Mouse (Mus musculus): ENCODE results near the gene Arhgef40.
A peak's percentile ranks its signal among the peaks of the same experiment; 100 is the strongest.

The Arhgef40 gene

DNA sequence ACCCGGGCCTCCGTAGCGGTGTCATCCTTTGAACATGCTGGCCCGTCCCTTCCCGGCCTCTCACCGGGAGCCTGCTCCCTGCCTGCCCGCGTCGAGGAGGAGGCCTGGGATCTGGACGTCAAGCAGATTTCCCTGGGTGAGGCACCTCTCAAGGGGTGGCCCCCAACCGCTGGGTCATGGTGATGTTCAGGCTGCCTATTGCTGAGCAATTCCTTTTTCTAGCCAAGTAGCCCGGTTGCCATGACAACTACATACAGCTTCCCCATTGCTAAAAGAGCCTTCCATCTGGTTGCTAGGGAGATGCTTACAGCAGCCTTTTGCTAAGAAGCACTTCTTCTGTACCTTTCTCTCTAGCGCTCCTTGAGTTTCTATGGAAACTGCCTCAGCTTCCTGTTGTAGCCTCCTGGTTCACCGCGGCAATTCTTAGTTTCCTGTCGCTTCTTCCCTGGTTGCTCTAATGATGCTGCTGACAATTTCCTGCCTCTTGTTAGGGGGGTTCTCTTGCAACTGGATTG is 19.5 kb downstream of the Arhgef40 start:
- DNase-seq (ENCODE audit: low read depth, low spot score), result no peak

DNA sequence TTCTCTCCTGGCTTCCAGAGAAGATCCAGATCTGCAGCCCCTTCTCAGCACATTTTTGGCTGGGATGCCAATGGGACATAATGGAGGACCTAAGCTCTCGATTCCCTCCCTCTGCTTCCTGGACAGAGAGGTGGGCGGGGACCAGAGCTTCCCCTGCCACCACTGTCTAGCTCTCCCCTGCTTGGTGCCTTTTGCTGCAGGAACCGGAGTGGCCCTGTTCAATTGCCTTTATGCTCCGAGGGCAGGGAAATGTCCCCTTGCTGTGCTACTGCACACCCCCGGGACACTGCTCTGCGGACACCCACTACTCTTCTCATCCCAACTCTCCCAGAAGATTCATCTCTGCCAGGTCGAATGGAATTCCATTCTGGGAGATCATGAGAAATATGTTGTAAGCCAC is 20.6 kb downstream of the Arhgef40 start:
- no peak for DNase-seq (ENCODE audit: low read depth, low spot score)

DNA sequence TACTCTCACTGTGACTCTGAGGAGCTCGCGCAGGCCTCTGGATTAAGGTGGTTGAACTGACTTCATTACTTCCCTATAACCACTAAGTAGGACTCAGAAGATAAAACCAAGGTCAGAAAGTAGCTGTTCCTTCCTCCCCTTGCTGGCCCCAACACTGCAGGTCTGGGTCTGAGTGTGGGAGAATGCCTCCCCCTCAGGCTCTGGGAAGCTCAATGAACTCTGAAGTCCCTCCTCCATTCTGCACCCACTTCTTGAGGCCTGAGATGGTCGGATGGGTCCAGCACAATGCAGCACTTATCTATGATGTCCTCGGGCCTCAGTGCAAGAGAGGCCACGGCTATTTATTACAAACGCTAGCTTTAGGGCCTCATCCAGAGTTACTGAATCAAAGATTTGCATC is 21.1 kb downstream of the Arhgef40 start:
- DNase-seq (ENCODE audit: low read depth, low spot score), result no peak

DNA sequence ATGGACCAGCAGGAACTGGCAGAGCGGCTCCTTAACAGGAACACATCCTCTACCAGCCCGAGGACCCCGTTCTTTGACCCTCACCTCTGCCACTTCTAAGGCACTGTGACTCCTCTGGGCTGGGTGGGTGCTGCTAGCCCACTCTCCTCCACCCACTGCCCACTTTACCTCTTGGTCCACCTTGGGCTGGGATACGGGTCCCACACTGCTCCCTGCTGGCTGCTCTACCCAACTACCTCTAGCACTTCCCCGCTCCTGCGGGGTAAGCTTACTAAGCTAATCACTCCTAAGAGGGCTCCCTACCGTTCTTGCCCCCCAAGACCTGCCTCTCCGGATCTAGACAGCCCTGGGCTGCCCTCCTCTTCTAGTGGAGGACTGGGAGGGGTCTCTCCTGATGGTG is 21.7 kb downstream of the Arhgef40 start:
- DNase-seq (ENCODE audit: low read depth, low spot score), result no peak

DNA sequence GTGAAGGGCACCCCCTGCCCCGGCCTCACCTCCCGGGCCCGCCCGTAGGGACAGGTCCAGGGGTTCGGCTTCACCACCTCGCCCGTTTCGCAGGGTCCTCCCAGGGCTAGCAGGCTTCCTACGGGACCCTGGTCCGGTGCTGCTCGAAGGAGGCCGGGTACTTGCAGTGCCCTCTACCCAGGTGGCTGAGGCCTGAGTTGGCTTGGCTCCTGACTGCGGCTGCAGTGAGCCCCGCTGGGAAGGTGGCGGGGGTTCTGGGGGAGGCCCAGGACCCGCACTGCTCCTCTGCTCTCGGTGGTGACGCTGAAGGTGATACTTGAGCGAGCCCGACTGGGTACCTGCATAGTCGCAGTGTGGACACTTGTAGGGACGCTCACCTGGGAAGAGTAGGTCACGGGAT is 22.3 kb downstream of the Arhgef40 start:
- DNase-seq (ENCODE audit: low read depth, low spot score), result no peak

DNA sequence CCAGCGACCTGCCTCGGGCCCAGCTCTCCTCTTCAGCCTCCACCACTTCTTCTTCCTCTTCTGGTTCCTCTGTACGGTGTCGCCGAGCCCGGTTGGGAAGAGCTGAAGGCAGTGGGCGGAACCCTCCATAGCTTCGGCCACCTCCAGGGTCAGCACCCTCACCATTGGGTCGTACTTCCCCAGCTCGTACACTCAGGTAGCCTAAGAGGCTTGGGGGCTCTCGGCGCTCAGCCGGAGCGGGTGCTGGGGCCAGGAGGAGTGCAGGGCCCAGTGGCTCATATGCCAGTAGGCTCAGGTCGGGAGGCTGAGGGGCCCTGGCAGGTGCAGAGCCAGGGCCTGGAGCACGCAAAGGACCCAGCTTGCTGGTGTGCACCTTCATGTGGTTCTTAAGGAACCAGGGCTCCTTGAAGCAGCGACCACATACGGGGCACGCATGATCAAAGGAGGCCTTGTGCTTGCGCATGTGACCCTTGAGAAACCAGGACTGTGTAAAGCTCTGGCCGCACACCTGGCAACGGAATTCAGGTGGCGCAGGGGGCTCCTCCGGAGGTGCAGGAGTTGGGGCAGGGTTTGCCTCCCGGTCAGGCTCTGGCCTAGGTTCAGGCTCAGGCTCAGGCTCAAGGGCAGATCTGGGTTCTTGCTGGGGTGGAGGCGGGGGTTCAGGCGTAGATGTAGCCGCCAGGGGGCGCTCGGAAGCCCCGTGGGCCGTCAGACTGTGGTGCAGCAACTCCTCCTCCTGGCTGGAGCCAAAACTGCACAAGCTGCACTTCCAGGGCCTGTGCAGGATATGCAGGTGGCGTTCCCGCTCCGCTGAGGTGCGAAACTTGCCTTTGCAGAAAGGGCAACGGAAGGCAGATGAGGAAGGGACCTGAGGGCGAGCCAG is 24.0 kb downstream of the Arhgef40 start:
- DNase-seq (ENCODE audit: low read depth, low spot score), result peak; percentile 86

DNA sequence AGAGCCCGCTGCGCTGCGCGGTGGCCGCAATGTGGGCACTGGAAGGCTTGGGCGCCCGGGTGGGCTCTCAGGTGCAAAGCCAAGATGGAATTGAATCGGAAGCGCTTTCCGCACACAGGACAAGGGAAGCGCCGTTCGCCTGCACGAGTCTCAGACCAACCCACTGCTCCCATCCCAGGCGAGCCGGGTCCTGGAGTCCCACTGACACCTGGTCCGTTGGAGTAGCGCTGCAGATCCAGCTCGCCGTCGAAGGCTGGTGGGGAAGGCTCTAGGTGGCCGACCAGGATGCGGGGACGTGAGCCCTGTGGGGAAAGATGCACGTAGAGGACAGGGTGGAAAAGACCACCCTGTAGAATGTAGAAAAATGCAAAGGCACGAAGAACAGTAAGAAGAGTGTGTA is 24.8 kb downstream of the Arhgef40 start:
- DNase-seq (ENCODE audit: low read depth, low spot score), result no peak

DNA sequence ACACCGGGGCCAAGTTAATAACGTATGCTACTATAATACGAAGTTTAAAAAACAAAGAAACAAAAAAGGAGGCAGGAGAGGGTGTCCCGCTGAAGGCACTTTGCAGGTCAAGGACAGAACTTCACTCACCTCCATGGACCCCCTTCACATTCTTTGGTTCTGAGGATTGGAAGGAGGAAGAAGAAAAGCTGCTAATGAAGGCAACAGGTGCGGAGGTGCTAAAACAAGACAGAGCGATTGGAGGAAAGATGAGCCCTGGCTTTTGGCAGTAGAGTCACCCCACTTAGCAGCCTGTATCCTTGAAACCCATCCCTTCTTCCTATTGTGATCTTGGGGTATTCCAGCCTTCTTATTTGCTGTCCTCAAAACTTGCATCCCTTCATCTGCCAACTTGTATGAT is 25.3 kb downstream of the Arhgef40 start:
- DNase-seq (ENCODE audit: low read depth, low spot score), result no peak

DNA sequence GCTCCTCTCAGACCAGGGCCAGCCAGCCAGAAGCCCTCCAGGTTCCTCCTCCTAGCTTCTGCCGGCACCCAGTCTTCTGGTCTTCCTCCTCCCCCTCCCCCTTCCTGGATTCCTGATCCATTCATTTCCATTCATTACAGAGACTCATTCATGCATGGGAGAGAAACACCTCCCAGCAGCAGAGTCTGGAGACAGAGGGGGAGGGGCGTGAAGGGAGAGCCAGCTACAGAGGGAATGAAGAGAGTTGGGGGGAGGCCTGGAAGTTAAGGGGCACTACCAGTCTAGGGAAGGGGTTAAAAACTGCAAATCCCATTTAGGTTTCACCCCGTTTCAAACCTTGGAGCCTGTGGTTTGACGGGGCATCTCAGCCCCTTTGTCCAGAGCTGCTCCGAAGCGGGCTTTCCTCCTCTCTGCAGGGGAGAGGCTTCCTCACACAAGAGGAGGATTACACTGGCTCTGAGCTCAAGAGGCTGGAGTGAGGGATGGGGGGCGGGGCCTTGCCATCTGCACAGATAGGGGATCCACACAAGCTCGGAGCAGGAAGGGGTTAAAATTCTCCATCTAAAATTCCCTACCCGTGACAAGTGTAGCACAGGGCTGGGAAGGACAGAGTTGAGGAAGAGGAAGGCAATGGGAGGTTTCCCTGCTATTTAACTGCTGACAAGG is 26.1 kb downstream of the Arhgef40 start:
- DNase-seq (ENCODE audit: low read depth, low spot score), result no peak

DNA sequence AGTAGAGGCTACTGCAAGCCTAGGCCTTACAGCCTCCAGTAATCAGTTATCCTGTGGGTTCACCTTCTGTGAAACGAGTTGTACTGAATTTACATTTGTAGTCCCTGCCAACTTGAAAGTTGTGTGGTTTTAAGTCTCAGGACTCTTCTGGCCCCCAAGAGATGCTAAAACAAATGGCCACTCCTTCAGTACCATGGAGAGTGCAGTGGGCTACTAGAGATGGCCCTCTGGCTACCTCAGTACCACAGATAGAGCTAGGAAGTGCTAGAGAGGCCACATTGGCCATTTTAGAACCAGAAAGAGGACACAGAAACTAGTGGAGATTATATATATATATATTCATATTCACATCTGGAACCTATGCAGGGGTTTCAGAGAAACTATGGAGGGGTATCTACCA is 27.2 kb downstream of the Arhgef40 start:
- DNase-seq (ENCODE audit: low read depth, low spot score), result no peak

DNA sequence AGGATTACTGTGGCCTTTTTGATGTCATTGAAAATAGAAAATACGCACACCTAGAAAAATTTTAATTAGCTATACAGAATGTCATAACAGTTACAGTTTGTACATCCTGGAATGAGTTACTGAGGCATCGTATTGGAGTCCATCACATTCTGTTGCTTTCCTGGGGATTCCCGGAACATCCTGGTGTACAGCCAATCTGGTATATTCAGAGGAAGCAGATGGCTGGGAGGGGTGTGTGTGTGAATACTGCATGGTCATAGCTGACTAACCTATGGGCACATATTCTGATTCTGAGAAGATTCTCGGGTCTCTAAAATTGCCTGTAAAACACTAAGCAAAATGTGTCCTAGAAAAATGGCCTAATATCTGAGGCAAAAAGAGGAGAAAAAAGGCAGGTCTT is 27.6 kb downstream of the Arhgef40 start:
- no peak for DNase-seq (ENCODE audit: low read depth, low spot score)

DNA sequence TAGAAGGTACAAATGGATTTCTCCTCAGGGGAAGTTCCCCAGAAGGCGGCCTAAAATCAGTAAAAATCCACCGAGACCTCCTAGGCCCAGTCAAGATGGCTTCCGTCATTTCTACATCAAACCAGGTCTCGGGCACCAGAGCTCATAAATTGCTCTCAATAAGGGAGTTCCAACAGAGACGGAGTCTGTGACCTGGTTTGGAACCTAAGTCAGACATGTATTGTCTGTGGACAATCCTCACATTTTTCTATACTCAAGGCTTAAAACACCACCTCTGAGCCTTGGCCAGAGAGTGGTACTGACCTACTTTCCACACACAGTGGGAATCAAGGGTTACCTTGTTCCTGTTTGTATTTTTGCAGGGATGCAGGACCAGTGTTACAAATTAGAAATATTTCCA is 28.0 kb downstream of the Arhgef40 start:
- no peak for DNase-seq (ENCODE audit: low read depth, low spot score)

DNA sequence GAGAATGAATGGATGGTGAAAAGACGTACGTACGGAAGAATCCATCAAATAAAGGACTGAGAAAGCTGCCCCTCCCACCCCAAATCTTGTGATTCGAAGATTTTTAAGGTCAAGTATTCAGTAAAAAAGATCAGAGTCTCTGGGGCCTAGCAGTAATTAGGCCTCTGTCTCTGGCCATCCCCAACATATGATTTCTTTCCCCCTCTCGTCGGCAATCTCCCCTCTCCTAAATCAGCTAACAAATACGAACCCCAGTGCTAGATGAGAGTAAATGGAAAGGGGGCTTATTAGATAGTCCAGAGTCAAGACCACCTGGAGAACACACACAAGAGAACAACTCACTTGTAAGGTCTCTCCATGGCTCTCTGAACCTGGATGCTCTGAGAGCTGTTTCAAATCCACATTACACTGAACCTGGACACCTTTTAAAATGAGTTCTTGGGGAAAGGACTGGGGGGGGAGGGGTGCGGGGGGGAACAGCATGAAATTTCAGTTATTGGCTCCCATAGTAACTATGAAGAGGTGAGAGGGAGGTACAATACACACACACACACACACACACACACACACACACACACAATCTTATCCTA is 28.6 kb downstream of the Arhgef40 start:
- no peak for DNase-seq (ENCODE audit: low read depth, low spot score)

DNA sequence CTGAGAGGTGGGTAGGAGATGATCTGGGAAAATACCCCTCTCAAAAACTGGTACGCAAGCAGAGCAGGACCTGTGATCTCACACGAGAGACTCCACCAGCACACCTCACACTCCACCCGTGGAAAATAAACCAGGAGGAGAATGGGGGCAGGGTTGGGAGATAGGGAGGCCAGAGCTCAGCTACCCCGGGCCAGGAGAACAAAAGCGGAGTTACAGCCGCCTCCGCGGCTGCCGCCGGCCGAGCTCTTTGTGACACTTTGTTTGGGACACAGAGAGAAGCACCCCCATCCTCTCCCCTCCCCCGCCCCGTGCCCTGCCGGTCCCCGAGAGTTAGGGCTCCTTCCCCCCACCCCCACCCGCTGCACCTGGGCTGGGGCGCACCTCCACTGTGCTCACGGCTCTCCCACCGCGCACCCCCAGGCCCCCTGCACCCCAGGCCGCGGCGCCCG is 29.3 kb downstream of the Arhgef40 start:
- peak; percentile 67 for DNase-seq (ENCODE audit: low read depth, low spot score)

DNA sequence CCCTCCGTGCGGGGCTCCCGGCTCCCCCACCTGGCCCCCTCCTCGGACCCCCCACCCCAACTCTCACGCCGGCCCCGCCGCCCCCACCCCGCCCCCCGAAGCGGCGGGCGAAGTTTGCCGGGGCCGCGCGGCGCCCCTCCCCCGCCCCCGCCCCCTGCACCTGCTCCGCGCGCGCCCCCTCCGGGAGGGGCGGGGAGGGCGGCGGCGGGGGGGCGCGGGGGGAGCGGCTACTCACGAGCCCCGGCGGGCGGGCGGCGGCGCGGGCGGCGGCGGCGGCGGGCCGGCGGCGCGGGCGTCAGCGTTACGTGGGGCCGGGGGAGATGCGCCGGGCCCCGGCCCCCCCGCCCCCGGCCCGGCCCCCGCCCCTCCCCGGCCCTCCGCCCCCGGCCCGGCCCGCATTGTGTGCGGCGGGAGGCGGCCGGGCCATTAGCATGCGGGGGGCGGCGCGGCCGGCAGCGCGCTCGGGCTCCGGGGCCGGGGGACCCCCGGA is 29.8 kb downstream of the Arhgef40 start:
- no peak for DNase-seq (ENCODE audit: low read depth, low spot score)

DNA sequence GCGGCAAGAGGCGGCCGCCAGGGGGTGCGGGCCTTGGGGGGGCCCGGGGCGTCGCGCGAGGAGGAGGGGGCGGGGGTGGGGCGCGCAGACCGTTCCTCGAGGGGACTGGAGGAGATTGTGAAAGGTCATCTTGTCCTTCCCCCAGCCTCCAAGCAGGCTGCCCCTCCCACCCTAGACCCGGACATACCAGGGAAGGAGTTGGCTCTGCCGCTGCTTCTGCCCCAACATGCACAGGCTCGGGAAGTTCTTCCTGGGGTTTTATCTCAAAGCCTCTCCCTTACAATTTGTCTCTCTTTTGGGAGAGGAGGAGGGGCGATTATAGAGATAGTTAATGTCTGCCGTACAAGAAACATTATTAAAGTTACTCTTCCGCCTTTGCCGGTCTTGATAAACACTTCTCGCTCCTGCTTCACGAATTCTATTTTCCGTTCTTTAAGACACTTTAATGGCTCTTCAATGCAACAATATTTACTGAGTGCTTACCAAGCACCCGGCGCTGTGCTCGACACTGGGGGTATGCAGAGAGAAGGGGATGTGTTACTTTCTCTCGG is 30.3 kb downstream of the Arhgef40 start:
- DNase-seq (ENCODE audit: low read depth, low spot score), result peak; percentile 73

DNA sequence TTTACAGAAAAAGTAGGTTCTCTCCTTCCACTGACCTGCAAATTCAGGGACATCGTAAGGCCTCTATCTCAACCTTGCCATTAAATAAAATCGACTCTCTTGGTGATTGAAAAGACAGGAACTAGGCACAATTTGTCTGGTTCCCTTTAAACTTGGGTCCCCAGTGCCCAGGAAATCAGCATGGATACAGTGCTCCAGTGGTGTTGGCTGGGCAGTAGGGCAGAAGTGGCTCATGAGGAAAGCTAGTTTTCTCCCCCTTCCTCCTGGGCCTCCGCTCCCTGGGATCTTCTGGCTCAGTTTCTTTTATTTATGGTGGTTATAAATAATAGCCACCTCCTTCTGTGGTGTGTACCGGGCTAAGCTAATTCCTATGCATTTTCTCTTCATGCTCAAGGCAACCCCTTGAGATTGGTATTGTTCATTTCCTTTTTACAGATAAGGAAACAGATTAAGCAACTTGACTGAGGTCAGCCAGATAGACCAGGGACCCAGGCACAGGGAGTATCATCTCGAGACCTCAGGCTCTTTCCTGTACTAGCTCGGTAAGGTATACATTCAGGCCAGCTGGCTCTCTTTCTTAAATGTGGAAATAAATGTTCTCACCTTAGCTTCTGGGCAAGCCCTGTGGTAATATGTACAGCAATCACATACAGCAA is 31.1 kb downstream of the Arhgef40 start, which contains the start of gene Tmem253:
Gene Tmem253 (plus strand): TSS at position 214 of the 656 bp plus-strand sequence.
- DNase-seq (ENCODE audit: low read depth, low spot score), result peak; percentile 27

DNA sequence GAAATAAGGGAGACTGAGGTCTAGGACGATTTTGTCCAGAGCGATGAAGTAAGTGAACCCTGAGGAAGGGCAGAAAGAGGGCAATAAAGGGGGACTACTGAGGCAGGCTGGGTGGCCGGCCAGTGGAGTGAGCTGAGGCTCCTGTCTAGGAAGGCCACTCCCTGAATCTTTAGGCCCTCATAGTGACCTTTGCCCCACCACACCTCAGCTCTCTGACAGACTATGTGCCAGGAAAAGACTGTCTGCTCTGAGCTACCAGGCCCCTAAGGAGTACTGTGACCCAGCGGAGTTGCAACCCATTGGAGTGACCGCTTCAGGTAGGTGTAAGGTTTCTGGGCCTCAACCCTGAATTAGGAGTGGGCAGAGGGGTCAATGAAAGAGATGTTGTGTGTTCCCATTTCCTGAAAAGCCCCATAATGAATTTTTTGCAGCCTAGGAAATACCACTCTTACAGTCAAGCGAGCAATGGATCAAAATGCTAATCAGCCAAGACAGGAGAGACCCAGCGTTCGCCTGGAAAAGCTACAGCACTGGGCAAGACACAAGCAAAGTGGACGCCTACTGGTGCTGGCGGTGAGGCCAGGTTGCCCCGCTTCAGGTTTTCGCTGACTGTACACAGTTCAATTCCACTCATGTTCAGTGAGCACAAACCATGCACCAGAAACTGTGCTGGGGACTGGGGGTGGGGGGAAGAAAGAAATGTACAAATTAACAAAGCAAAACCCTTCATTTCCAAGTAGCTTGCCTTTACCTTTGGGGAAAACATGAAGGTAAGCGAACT is 32.3 kb downstream of the Arhgef40 start:
- no peak for DNase-seq (ENCODE audit: low read depth, low spot score)

DNA sequence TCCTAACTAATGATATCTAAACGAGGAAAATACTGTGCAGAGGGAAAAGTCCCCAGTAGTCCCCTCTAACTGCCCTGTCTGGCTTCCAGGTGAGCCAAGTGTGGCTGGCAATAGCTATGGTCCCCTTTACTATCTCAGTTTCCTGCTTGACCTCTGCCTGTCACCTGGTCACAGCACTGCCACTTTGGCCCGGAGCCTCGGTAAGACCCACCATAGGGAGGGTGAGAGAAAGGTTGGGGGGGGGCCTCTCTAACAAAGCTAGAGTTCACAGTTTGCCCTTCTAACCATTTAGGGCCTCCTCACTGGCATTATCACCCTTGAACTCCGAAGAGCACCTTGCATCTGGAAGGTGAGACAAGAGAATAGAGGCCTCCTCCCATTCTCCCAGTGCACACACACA is 33.1 kb downstream of the Arhgef40 start:
- DNase-seq (ENCODE audit: low read depth, low spot score), result no peak

DNA sequence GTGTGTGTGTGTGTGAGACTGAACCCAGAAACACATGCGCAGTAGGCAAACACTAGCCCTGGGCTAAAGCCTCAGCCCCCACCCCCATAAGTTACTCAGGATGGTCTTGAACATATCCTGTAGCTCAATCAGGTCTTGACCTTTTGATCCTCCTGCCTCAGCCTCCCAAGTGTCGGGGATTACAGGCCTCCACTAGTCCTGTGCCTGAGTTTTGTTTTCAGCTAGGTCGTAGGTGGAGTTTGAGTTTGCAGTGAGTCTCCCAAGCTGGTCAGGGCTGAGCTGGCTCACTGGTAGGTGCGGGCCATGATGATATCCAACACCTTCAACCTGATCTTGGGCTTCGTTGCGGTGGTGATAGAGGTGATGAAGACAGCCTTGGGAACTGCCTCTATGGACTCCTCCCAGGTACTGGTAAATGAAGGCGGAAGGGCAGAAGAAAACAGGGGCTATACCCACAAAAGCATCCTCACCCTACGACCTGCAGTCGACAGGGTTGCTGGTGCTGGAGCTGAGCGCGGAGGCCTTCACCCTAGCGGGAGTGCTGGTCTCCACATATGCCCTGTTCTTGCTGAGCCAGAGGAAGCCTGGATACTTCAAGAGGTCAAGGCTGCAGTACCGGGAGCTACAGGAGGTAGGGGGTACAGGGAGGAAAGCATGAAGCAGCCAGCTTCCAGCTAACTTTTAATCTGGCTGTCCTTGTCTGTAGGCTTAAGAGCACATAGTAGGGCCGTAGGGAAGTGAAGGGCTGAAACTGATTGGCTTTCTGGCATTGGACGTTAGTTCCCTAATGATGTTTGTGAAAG is 33.9 kb downstream of the Arhgef40 start:
- no peak for DNase-seq (ENCODE audit: low read depth, low spot score)
